Comparison of ENCODE assay signal across 8 mouse cellular contexts in genomic region chr9:82974187-82974861, GRCm38 (mm10). TPM values are rescaled to one million over a fixed set of nuclear protein-coding genes. Genes with fewer than 3 reads are reported as not detected.
A peak's percentile ranks its signal among the peaks of the same experiment; 100 is the strongest.
DNase-seq lines count a peak whose midpoint lies in the region; TF ChIP-seq lines count a peak whose summit lies in the region.

No protein-coding gene starts in this region.

- no peaks in the 10 kb centered on the region for H3K9me3 ChIP-seq in megakaryocyte, embryonic 14.5 days

- H3K4me1 ChIP-seq in cortical plate, adult 2 months (ENCODE audit: control insufficient read depth, insufficient read depth, low read length) = peaks cover 6% of the 10 kb centered on the region; the same call in 1 of the 2 replicates
- peaks cover 21% of the 10 kb centered on the region; the same call in 1 of the 2 replicates for H3K4me1 ChIP-seq in megakaryocyte, embryonic 14.5 days

- H3K36me3 ChIP-seq in megakaryocyte, embryonic 14.5 days (replicated peaks; ENCODE audit: low read length) = peaks cover 10% of the 10 kb centered on the region

- TF ChIP-seq POLR2A in cortical plate, adult 2 months (IDR thresholded peaks at IDR 0.05; ENCODE audit: extremely low read depth, insufficient read depth, low read length) = peak; percentile 51; the same call in 1 of the 2 replicates

- no peak overlapping the region for H3K27ac ChIP-seq in cortical plate, adult 2 months (ENCODE audit: insufficient read depth, low read length)

- DNase-seq in adipocyte (ENCODE audit: low spot score) = peak; percentile 92
- peak; percentile 78 to 83 for DNase-seq in gastrocnemius, adult 8-10 months (ENCODE audit: low spot score in 2 of 2)
- peak; percentile 87 for DNase-seq in induced T-regulatory cell, adult 2 months (ENCODE audit: low read depth)
- peak; percentile 81 to 88 for DNase-seq in left cerebral cortex, adult 9 months (ENCODE audit: low spot score in 2 of 2)
- peak; percentile 85 to 87 for DNase-seq in right cerebral cortex, adult 2 months (ENCODE audit: low spot score in 2 of 2)
- peak; percentile 50 for DNase-seq in urinary bladder, postnatal 10 days (ENCODE audit: low spot score)

- H3K4me3 ChIP-seq in cortical plate, adult 2 months (ENCODE audit: insufficient read depth, low read length) = peak overlapping the region; percentile 67
- H3K4me3 ChIP-seq in megakaryocyte, embryonic 14.5 days (replicated peaks) = peak overlapping the region; percentile 99

- TF ChIP-seq CTCF in cortical plate, adult 2 months (IDR thresholded peaks at IDR 0.05; ENCODE audit: extremely low read depth, insufficient read depth, low read length) = no peak

- H3K27me3 ChIP-seq in megakaryocyte, embryonic 14.5 days (replicated peaks) = no peaks in the 10 kb centered on the region

RNA-seq across cellular contexts. Expression of gene Phip, which starts 1.0 kb away (rescaled TPM):
- 14.8 and 15.6 TPM in 2 replicates for polyA plus RNA-seq in cortical plate, adult 2 months (2012; rRNA removed)
- total RNA-seq in gastrocnemius, adult 8-10 months (2022) = 10 to 100 TPM; 21.4 to 30.8 (median 24.2) TPM
- 0.92 and 2.4 TPM in 2 replicates for polyA plus RNA-seq in megakaryocyte, embryonic 14.5 days (2012; ENCODE audit: insufficient read depth, low replicate concordance)
